Mouse (Mus musculus) layer of hippocampus, postnatal 14 days (tissue): Measurements from ENCODE around the gene Hps3. TPM values are rescaled to one million over a fixed set of nuclear protein-coding genes. Genes with fewer than 3 reads are reported as not detected.
"Not testable (repeated sequence)": the region's sequence is repeated elsewhere in the genome, so short reads cannot be mapped to it uniquely, and the experiment has no call there.

Experiments used
- DNase-seq, 2 experiments: peaks; one replicate each; pipeline ENCODE4 v3.0.0; 2021 to 2022; ENCODE audit warnings: low spot score in 2 of 2, mixed read lengths in 1 of 2
- long read RNA-seq, 2 experiments: library from polyadenylated mRNA; stranded (forward); transcript quantifications; one replicate each; pipeline ENCODE4 v2.0.0; 2021
- total RNA-seq, 2 experiments: library from RNA; stranded (reverse); gene quantifications; 2 replicates each; pipeline ENCODE4 v1.2.3; 2021

Hps3 gene
- total RNA-seq, result 10 to 100 TPM; 18.6 to 19.8 TPM
- long read RNA-seq, experiment 1, full-length matches to known transcripts, result 4 of 11 reads
- long read RNA-seq, experiment 1, partial matches to known transcripts, result 2 of 11 reads
- long read RNA-seq, experiment 1, other reads (novel, unspliced or antisense), result 5 of 11 reads
- long read RNA-seq, experiment 2, full-length matches to known transcripts, result 6 of 8 reads
- long read RNA-seq, experiment 2, partial matches to known transcripts, result 0 of 8 reads
- long read RNA-seq, experiment 2, other reads (novel, unspliced or antisense), result 2 of 8 reads

GRCm38 (mm10) chr3:20034719-20035404, at the start of gene Hps3:
Gene Hps3 (minus strand): TSS chr3:20035315.
- peak; percentile 82 to 87 for DNase-seq

GRCm38 (mm10) chr3:20082161-20082560, 47.0 kb upstream of the Hps3 start:
- DNase-seq, result no peak

GRCm38 (mm10) chr3:20076145-20077053, 41.3 kb upstream of the Hps3 start:
- peak in 1 of 2 experiments; percentile 9 for DNase-seq

GRCm38 (mm10) chr3:20058197-20058541, 23.1 kb upstream of the Hps3 start:
- peak in 1 of 2 experiments; percentile 6 for DNase-seq

GRCm38 (mm10) chr3:20057306-20058196, 22.4 kb upstream of the Hps3 start, which contains the start of gene Hltf:
Gene Hltf (plus strand): TSS chr3:20057811.
- peak; percentile 97 for DNase-seq

GRCm38 (mm10) chr3:20044736-20045135, 9.6 kb upstream of the Hps3 start:
- not testable (repeated sequence) for DNase-seq

GRCm38 (mm10) chr3:20041461-20041860, 6.3 kb upstream of the Hps3 start:
- DNase-seq, result not testable (repeated sequence)

- DNase-seq, result no peak
Observed at GRCm38 (mm10) chr3:20036069-20036468, 954 bp upstream of the Hps3 start.

- no peak for DNase-seq
Observed at GRCm38 (mm10) chr3:20033761-20034718, 1.1 kb downstream of the Hps3 start.

- DNase-seq, result no peak
Observed at GRCm38 (mm10) chr3:20030807-20031206, 4.3 kb downstream of the Hps3 start.

GRCm38 (mm10) chr3:20028640-20029039, 6.5 kb downstream of the Hps3 start:
- no peak for DNase-seq

GRCm38 (mm10) chr3:20027788-20028187, 7.3 kb downstream of the Hps3 start:
- no peak for DNase-seq

- DNase-seq, result peak in 1 of 2 experiments; percentile 11
Observed at GRCm38 (mm10) chr3:20026996-20027689, 8.0 kb downstream of the Hps3 start.

- DNase-seq, result no peak
Observed at GRCm38 (mm10) chr3:20026481-20026880, 8.6 kb downstream of the Hps3 start.

- no peak for DNase-seq
Observed at GRCm38 (mm10) chr3:20023832-20024231, 11.3 kb downstream of the Hps3 start.

- no peak for DNase-seq
Observed at GRCm38 (mm10) chr3:20018076-20018475, 17.0 kb downstream of the Hps3 start.

GRCm38 (mm10) chr3:20014454-20014853, 20.7 kb downstream of the Hps3 start:
- DNase-seq, result no peak

- DNase-seq, result not testable (repeated sequence)
Observed at GRCm38 (mm10) chr3:20010905-20011304, 24.2 kb downstream of the Hps3 start.

- DNase-seq, result no peak
Observed at GRCm38 (mm10) chr3:20010464-20010863, 24.7 kb downstream of the Hps3 start.
